9 mouse cellular contexts compared by ENCODE assay signal in genomic region chr7:73435685-73436084, GRCm38 (mm10).
A peak's percentile ranks its signal among the peaks of the same experiment; 100 is the strongest.
DNase-seq lines count a peak whose midpoint lies in the region; ATAC-seq and TF ChIP-seq lines count a peak whose summit lies in the region.
"Had no signal": no experiment of that assay in that cellular context is flagged by ENCODE, and none has a peak within 500 bp of the region (broad histone marks: within the 10 kb centered on the region; RNA-seq: fewer than 3 reads in every experiment).

No protein-coding gene starts in this region.

- peak; percentile 69 for TF ChIP-seq CTCF in heart, adult 2 months (IDR thresholded peaks at IDR 0.05)
- TF ChIP-seq CTCF in midbrain, postnatal 0 days (IDR thresholded peaks at IDR 0.05): peak; percentile 54
- peak; percentile 57 for TF ChIP-seq CTCF in brain, embryonic 14.5 days (IDR thresholded peaks at IDR 0.05; ENCODE audit: borderline replicate concordance, extremely low read depth, insufficient read depth, insufficient read length)

- intact Hi-C loops in heart, adult 2 months (cut with DNase I): loop anchor here (5.0 kb wide), 2 partner anchors 37 to 192 kb away; no protein-coding TSS in a partner anchor
- intact Hi-C loops in heart, postnatal 10 days (cut with DNase I): loop anchor here (5.0 kb wide), 1 partner anchor 192 kb away; no protein-coding TSS in a partner anchor
- intact Hi-C loops in heart, postnatal 25 days (cut with DNase I): loop anchor here (5.0 kb wide), 1 partner anchor 192 kb away; no protein-coding TSS in a partner anchor

- no peak overlapping the region for H3K9ac ChIP-seq in heart, adult 2 months (ENCODE audit: low read depth, low read length)
- no peak overlapping the region for H3K9ac ChIP-seq in midbrain, postnatal 0 days (replicated peaks; ENCODE audit: low read length, poor library complexity, severe bottlenecking)
- H3K9ac ChIP-seq in midbrain, embryonic 14.5 days (replicated peaks; ENCODE audit: low read length): no peak overlapping the region
- H3K9ac ChIP-seq: neural tube, embryonic 15.5 days had no signal

- WGBS in heart, adult 2 months: 71% methylated on average over 12 of the region's 12 CpGs
- WGBS in midbrain, postnatal 0 days: 75% methylated on average over 12 of the region's 12 CpGs
- 78% methylated on average over 12 of the region's 12 CpGs for WGBS in midbrain, embryonic 14.5 days

- no peak for DNase-seq in heart, adult 2 months
- DNase-seq in heart, postnatal 10 days: no peak
- no peak for DNase-seq in midbrain, postnatal 0 days (ENCODE audit: low spot score)
- DNase-seq in midbrain, embryonic 14.5 days: no peak
- peak; percentile 36 for DNase-seq in brain, embryonic 14.5 days (ENCODE audit: low read depth)
- DNase-seq in splenic B cell, adult 2 months (ENCODE audit: low read depth, low spot score): peak; percentile 45
- DNase-seq in heart, postnatal 25 days (ENCODE audit: low spot score): no peak
- no peak for DNase-seq in adipocyte (ENCODE audit: low spot score)

- no peak for TF ChIP-seq EP300 in heart, adult 2 months (IDR thresholded peaks at IDR 0.05; ENCODE audit: insufficient read depth, low read depth, low read length)

- H3K27ac ChIP-seq in heart, adult 2 months: no peak overlapping the region
- no peak overlapping the region for H3K27ac ChIP-seq in midbrain, postnatal 0 days (ENCODE audit: low read depth, low read length)
- no peak overlapping the region for H3K27ac ChIP-seq in midbrain, embryonic 14.5 days (replicated peaks; ENCODE audit: low read depth, low read length)

- no peak overlapping the region for H3K4me2 ChIP-seq in midbrain, postnatal 0 days (ENCODE audit: low read depth, low read length, poor library complexity, severe bottlenecking)
- H3K4me2 ChIP-seq in midbrain, embryonic 14.5 days (ENCODE audit: low read length): no peak overlapping the region
- H3K4me2 ChIP-seq: neural tube, embryonic 15.5 days had no signal

- H3K4me3 ChIP-seq in heart, adult 2 months: no peak overlapping the region
- H3K4me3 ChIP-seq in midbrain, postnatal 0 days (ENCODE audit: low read depth, low read length): no peak overlapping the region
- no peak overlapping the region for H3K4me3 ChIP-seq in midbrain, embryonic 14.5 days (replicated peaks; ENCODE audit: low read depth, low read length)
- H3K4me3 ChIP-seq: neural tube, embryonic 15.5 days had no signal

- no peaks in the 10 kb centered on the region for H3K27me3 ChIP-seq in heart, adult 2 months (ENCODE audit: control insufficient read depth, insufficient read depth, low read length)
- no peaks in the 10 kb centered on the region for H3K27me3 ChIP-seq in midbrain, postnatal 0 days (ENCODE audit: insufficient read depth, low read length)
- H3K27me3 ChIP-seq in midbrain, embryonic 14.5 days (ENCODE audit: control insufficient read depth, insufficient read depth, low read length): no peaks in the 10 kb centered on the region
- no peaks in the 10 kb centered on the region for H3K27me3 ChIP-seq in splenic B cell, adult 2 months (ENCODE audit: control insufficient read depth, insufficient read depth, low read length, poor library complexity, severe bottlenecking)
- H3K27me3 ChIP-seq: neural tube, embryonic 15.5 days had no signal

- no peak for TF ChIP-seq POLR2A in heart, adult 2 months (IDR thresholded peaks at IDR 0.05; ENCODE audit: insufficient read depth, low read depth, low read length)
- no peak for TF ChIP-seq POLR2A in brain, embryonic 14.5 days (IDR thresholded peaks at IDR 0.05; ENCODE audit: borderline replicate concordance, extremely low read depth, insufficient read depth, insufficient read length, poor library complexity, severe bottlenecking)

- peaks cover 8% of the 10 kb centered on the region for H3K36me3 ChIP-seq in heart, adult 2 months (ENCODE audit: control insufficient read depth, insufficient read depth, low read length)
- H3K36me3 ChIP-seq in midbrain, postnatal 0 days (ENCODE audit: insufficient read depth, low read length): peaks cover 49% of the 10 kb centered on the region
- peaks cover 76% of the 10 kb centered on the region for H3K36me3 ChIP-seq in midbrain, embryonic 14.5 days (ENCODE audit: control insufficient read depth, insufficient read depth, low read length)
- peaks cover 9% of the 10 kb centered on the region for H3K36me3 ChIP-seq in splenic B cell, adult 2 months (ENCODE audit: control insufficient read depth, insufficient read depth, low read length, poor library complexity, severe bottlenecking)

- no peaks in the 10 kb centered on the region; the same call in 1 of the 2 replicates for H3K4me1 ChIP-seq in heart, adult 2 months (ENCODE audit: control insufficient read depth, insufficient read depth, low read length)
- H3K4me1 ChIP-seq in midbrain, postnatal 0 days (ENCODE audit: insufficient read depth, low read length): no peaks in the 10 kb centered on the region
- H3K4me1 ChIP-seq in midbrain, embryonic 14.5 days (ENCODE audit: control insufficient read depth, insufficient read depth, low read length): no peaks in the 10 kb centered on the region

- H3K79me2 ChIP-seq in heart, adult 2 months (replicated peaks; ENCODE audit: control insufficient read depth, insufficient read depth, low read length): no peaks in the 10 kb centered on the region

- H3K9me3 ChIP-seq in midbrain, postnatal 0 days (ENCODE audit: low read length): no peaks in the 10 kb centered on the region
- H3K9me3 ChIP-seq in midbrain, embryonic 14.5 days (ENCODE audit: control insufficient read depth, low read length): no peaks in the 10 kb centered on the region
- H3K9me3 ChIP-seq: neural tube, embryonic 15.5 days had no signal

- 0 out of 2 replicates have a peak, but pooled peaks have one; percentile 56 for ATAC-seq in midbrain, postnatal 0 days (ENCODE audit: low FRiP score)
- ATAC-seq in midbrain, embryonic 14.5 days (ENCODE audit: low FRiP score, low TSS enrichment): no peak

Comparison
In these comparisons a context has a peak if more than half of its experiments do, and no peak if none do; other contexts are left out.
1. DNase-seq: peak in brain, embryonic 14.5 days (single experiment) and splenic B cell, adult 2 months (single experiment); none in heart, adult 2 months (0 of 2), heart, postnatal 10 days (0 of 2), midbrain, postnatal 0 days (single experiment), midbrain, embryonic 14.5 days (single experiment), heart, postnatal 25 days (single experiment) and adipocyte (single experiment).
2. Peak in every context shown above with its lines, with median percentiles within 50 percentile points of each other: CTCF ChIP-seq.